Mouse (Mus musculus): ENCODE data around the gene Xxylt1.

The Xxylt1 gene

DNA sequence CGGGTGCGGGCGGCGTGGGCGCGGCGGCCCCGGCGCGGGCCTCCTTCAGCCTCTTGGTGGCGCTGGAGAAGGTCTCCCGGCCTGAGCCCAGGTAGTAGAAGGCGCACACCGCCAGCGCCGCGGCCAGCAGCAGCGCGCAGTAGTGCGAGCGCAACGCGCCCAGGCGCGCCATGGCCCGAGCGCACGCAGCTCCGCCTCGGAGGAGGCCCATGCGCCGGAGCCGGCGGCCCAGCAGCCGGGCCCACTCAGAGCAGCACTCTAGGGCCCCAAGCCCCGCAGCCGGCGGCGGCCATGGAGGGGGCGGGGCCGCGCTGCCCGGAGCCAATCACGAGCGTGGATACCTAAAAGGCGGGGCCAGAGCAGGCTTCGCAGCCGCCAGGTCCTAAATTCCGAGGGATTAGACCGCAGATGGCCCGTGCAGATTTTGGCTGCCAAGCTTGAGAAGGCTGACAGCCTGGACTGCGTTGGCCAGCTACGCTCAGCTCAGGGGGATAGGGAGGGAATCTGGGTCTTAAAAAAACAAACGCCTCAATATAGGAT lies at the start of gene Xxylt1:
Gene Xxylt1, minus strand, starts transcription at position 308 of the 540 bp plus-strand sequence.
- DNase-seq (ENCODE audit: low spot score in 2 of 2), result peak; percentile 90 to 91

DNA sequence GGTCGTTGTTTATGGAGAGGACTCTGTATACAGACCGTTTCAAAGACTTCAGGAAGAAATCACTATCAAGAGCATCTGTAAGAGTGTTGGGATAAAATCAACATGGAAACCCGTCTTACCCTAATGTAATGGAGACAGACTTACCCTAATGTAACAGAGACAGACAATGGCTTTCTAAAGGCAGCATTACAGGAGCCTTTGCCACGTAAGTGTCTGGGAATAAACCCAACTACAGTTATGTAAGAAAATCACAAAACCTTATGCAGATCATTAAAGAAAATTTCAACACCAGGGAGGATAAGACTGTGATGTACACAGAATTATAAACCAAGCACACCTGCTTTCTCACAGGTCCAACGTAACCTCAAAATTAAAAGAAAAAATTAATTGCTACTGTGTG lies 46.9 kb upstream of the Xxylt1 start:
- no peak for DNase-seq (ENCODE audit: low spot score in 2 of 2)

DNA sequence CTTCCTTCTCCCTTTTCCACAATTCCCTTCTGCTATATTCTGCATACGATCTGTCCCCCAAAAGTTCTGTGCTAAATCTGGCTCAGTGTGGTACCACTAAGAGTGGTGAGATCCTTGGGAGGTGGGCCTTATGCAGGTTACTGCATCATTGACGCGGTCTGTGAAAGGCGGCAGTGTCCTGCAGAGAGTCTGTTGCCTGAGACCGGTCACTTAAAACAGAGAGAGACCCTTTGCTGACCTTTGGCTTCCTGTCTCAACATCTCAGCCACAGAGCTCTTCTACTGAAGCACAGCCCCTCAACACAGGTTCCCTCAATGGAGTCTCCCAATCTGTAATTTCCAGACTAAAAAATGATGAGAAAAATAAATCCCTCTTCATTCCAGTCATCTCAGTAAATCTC lies 43.8 kb upstream of the Xxylt1 start:
- no peak for DNase-seq (ENCODE audit: low spot score in 2 of 2)

DNA sequence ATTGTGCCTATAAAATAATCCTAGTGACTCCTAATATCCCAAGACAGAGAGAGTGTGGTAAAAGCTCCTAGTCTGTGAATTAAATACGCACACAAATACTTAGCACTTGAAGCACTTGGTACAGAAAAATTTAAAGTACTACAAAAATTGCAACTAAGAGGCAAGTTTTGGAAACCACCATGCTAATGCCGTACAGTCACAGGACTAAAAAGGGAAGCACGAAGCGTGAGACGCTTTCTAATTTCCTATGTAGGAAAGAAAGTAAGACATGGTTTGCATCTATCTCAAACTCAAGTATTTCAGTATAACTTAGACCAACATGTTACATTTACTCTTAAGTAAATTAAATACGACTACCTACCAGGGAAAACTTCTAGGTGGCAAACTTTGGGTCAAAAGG lies 40.4 kb upstream of the Xxylt1 start:
- no peak for DNase-seq (ENCODE audit: low spot score in 2 of 2)

DNA sequence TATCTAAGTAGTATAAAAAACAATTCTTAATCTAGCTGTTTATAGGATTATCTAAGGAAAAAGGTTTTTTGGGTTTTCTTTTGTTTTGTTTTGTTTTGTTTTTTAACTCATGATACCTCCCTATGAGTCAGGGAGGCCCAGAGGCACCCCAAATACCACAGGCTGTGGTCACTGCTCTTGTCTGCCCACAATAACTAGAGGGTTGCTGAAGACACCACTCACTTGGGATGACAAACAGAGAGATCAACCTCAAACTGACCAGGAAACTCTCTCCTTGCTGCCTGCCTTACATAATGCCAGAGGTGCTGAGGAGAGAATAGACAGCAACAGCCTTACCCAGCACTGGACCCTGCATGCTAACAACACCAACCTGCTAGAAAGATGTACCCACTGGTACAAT lies 32.4 kb upstream of the Xxylt1 start:
- no peak for DNase-seq (ENCODE audit: low spot score in 2 of 2)

DNA sequence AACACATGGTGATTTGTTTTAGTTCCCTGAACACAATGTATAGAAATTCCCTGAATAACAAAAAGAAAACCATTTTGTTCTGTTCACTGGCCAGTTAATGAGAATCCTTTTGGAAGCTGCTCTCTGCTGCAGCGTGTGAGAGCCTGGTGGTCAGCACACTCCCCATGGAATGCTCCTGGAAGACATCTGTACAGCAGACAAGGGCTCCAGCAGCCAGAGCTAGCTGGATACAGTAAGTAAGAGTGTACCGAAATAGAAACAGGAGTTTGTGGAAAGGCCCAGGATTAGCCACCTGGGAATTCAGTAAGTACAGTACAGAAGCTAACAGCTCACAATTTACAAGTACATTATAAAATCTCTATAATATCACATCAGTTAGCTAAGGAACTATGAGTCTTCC lies 20.1 kb upstream of the Xxylt1 start:
- DNase-seq (ENCODE audit: low spot score in 2 of 2), result no peak

DNA sequence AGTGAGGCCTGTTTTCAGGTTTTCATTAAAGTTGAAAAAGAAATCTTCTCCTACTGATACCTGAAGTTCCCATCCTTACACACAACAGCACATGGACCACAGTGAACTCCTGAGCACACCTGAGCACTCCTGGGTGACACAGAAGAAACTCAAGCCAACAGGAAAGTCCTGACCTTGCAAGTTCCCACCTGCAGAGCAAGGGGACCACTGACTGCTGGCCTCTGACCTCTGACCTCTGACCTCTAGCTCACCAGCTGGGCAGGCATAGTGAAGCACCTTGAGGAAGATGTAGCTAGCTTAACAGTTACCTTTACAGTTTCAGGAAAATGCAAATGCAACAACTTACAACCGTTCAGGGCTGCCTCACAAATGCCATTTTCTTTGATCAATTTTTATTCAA lies 18.7 kb upstream of the Xxylt1 start:
- DNase-seq (ENCODE audit: low spot score in 2 of 2), result no peak

DNA sequence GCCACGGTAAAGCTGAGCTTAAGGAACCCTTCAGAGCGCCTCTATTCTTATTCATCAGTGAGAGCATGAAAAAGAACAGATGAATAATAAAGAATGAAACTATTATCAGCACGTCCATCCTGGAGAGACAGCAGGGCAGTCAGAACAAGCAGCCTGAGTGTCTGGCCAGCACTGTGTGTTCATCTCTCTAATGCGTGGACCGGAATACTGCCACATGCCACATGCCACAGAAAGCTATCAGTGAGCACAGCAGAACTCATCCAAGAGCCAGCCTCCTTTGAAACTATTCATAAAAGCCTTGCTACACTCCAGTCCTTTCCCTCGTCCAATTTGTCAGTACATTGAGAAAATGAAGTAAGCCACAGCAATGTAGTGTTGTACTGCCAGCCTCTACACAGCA lies 12.8 kb upstream of the Xxylt1 start:
- DNase-seq (ENCODE audit: low spot score in 2 of 2), result no peak

DNA sequence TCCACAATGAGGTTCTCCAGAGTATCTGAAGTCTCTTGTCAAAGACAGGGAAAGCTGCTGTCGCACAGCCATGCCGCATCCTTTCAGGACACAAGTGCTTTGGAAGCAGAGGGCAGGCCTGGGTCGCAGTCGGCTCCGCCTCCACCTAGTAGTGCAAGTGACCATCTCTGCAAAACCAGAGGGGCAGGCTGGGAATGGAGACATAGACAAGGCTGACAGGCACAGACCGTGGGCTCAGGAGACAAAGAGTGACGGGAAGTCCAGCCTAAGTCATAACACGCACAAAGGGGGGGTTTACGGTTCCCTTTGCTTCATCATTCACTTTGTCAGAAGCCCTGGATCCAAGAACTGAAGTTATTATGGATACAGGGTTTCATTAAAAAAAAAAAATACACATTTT lies 12.0 kb upstream of the Xxylt1 start:
- no peak for DNase-seq (ENCODE audit: low spot score in 2 of 2)

DNA sequence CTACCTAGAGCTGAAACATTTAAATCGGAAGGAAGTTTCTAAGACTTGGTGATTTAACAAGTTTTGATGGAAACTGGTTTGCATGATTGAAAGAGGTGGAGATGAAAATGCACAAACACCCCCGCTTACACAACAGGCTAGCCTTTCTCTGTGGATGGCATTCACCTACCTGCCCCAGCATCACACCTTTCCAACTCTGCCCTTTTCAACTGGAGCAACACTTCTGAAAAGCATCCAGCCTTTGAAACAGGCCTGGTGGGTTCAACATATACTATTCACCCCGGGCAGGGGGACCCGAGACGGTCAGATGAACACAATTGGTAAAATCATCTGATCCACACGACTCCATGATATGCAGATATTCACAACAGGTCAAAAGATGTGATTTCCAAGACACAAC lies 659 bp upstream of the Xxylt1 start:
- no peak for DNase-seq (ENCODE audit: low spot score in 2 of 2)

DNA sequence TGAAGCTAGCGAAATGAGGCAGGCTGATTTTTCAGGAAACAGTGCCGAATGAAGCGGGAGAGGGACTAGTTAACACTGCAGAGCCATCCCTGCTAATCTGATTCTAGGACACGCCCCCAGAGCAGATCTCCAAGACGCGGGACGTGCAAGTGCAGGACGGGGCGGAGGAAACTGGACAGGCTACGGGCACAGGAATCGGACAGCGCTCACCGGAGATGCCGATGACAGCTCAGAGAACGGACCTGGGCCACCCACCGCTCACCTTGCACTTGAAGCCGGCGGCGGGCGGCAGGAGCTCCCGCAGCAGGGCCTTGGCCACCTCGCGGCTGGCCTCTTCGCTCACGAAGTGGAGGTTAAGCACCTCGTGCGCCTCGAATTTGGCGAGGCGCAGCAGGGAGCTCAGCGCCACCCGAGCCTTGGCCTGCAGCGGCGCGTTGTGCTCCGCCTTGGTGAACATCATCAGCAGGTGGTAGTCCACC lies 620 bp downstream of the Xxylt1 start:
- DNase-seq (ENCODE audit: low spot score in 2 of 2), result peak in 1 of 2 experiments; percentile 35

DNA sequence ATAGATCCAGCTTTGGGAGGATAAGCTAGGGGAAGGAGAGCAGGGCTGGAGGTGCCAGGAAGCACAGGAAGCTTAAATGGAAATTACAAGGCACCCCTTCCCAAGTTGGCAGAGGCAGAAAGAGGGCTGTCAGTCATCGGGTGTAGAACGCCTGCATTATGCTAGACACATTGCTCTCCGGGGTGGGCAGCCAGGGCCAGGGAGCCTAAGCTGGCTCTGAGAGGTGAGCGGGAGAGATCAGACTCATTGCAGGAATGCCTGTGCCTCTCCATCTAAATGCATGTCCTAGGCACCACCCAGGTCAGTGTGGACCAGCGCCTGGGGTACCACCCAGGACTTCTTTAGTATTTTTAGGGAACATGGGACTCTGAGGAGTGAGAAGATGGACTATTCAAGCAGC lies 3.8 kb downstream of the Xxylt1 start:
- DNase-seq (ENCODE audit: low spot score in 2 of 2), result no peak

DNA sequence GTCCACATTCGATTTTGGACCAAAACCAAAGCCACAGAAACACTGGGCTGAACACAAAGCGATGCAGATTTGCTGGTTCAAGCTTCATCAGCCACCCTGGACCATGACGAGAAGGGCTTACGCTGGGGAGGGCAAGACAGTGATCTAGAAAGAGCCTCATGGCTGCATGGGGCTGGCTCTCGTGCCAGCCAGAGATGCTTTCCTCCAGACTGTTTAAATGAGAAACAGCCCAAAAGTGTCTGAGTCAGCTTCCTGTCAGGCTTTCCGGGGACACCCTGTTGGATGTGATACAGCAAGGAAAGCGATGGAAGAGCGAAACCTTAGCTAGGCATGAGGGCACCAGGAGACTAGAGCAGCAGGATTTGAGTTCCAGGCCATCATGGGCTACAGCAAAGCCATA lies 4.8 kb downstream of the Xxylt1 start:
- no peak for DNase-seq (ENCODE audit: low spot score in 2 of 2)

DNA sequence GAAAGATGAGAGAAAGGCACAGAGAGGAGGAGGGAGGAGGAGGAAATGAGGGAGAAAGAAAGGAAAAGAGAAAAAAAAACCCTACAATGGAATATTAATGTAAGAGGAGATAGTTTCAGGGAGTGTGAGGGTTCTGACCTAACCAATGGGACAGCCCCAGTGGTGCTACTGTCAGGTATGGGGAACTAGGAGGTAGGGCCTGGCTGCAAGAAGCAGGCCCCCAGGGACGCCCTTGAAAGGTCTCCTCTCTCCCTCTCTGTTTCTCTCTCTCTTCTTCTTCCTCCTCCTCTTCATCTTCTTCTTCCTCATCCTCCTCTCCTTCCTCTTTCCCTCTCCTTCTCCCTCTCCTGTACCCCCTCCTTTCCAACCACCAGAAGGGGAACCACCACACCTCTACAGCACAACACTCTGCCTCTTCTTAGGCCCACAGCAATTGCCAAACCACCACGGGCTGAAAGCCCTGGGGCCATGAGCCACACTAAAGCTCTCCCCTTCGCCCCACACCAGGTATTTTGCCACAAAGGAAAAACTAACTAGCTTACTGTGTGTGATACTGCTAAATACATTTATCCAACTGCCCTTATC lies 6.8 kb downstream of the Xxylt1 start:
- DNase-seq (ENCODE audit: low spot score in 2 of 2), result no peak

DNA sequence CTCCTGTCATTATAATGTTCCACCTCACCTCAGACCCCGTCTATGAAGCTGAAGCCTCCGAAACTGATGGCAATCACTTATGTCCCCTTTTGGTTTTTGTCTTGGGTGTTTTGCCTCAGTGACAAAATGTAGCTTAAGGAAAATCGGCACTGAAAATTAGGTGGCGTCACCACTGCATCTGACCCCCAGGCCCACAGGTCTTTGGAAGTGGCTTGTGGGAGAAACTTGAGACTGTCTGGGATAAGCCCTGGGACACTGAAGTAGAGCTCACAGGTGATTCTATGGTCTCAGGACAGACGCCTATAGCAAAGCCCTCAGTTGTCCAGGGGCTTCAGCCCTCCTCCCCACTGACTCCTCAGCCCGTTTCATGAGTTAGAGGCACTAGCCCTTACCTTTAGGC lies 9.5 kb downstream of the Xxylt1 start:
- DNase-seq (ENCODE audit: low spot score in 2 of 2), result no peak

DNA sequence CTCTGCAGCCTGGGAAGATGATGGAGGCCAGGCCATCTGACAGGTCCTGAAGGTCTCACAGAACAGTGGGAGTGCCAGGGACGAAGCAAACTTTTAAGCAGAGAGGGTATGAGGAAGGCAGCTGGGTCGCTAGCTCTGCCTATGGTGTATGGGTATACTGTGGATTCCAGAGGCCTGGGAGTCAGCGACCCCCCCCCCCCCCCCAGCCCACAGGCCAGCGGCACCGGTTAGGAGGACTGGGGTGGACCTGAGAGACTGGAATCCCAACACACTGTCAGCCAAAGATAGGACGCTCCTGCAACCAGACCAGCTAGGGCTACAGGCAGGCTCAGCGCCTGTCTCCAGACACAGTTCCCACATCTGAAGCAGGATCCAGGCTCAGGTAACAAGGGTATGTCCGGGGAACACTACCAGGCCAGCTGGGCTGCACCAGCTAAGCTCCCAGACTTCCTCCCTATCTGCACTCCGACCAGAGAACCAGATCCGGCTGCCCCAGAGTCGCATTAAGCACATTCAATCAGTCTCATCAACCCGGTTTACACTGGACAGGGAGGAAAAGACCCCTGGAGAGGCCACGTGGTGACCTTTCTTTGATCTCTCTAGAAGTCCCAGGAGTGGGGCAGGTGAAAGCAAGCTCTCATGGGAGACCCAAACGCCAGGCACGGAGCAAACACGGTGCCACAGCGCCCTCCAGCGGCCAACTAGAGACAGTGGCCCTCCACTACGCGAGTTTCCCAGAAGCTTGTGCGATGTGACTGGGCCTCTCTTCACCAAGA lies 10.7 kb downstream of the Xxylt1 start:
- peak; percentile 85 for DNase-seq (ENCODE audit: low spot score in 2 of 2)

DNA sequence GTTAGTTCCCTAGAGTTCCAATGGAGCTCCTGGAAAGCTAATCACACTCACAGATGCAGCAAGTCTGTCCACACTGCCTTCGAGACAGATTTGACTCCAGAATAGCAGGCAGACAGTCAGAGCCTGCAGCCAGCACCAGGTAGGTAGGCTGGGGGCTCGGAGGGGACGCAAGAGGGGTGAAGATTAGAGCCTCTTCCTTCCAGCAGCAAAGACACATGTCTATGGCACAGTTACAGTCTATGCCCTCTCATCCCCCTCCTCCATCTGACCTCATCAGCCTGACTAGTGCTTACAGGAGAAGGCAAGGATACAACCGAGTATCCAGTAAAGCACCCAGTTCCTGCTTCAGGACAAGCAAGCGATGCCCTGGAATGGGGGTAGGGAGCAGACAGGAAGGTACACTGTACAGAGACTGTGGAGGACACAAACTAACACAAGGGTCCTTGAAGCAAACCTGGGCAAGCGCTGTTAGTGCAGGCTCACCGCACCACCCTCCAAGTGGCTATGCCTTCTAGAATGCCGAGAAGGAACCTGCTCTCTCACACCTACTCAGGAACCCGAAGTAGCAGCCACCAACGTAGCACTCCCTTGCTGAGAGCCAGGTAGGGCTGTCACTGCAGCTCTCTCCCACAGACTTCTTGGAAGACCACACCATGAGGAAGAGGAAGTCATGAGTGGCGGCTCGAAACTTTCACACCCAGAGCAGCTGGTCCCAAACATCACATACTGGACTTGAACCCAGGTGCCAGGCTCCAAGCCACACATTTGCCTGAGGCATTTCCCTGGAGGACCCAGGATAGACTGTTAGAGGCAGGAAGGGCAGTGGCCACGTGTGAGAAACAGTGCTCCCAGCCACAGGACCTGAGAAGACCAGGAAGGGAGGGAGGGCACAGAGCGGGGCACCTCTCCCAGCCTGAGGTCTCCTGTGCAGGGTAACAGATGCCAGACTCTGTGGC lies 11.7 kb downstream of the Xxylt1 start:
- no peak for DNase-seq (ENCODE audit: low spot score in 2 of 2)

DNA sequence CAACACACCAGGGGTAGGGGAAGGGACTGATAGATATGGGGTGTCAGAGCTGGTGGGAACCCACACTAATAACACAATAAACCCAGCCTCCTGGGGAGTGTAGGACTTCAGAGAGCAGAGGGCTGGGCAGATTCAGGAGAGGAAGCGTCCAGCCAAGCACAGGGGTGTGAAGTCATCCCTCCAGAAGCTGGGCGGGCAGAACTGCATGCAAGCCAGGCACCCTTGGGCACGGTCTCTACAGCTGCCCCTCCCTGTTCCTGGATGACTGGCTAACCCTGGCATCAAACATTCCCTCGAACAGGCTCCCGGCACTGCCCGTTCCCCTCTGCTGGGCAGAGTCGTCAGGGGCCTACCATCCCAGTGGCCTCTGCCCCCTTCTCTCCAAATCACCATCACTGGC lies 13.0 kb downstream of the Xxylt1 start:
- DNase-seq (ENCODE audit: low spot score in 2 of 2), result no peak

DNA sequence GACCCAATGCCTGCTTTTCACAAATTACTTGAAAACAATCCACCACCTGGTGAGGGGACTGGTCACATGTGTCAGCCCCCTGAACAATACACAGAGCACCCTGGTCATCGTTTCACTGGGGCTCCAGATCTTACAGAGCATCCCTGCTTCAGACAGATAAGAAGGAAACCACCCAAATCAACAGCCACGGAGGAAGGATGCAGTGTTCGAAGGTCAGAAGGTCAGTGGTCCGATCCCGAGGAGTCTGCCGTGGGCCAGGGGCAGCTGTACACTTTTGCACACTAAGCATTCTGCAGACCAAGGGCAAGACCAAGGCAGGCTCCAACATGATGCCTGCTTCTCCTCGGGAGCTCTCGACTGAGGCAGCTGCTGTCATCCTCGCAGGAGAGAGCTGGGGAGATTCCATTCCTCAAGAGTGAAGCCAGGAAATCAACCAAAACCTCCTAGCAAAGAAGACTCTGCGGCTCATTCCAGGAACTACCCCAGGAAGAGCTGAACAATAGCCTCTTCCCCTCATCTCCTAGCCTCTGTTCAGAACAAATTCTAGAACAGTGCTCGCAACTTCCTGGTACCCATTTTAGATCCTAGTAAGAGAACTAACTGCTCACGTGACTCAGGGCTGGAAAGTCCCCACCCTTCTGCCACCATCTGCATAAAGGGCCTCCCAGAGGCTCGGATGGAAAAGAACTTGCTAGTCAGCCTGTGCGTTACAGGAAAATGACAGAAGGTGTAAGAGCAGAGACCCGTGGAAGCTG lies 14.7 kb downstream of the Xxylt1 start:
- DNase-seq (ENCODE audit: low spot score in 2 of 2), result no peak

DNA sequence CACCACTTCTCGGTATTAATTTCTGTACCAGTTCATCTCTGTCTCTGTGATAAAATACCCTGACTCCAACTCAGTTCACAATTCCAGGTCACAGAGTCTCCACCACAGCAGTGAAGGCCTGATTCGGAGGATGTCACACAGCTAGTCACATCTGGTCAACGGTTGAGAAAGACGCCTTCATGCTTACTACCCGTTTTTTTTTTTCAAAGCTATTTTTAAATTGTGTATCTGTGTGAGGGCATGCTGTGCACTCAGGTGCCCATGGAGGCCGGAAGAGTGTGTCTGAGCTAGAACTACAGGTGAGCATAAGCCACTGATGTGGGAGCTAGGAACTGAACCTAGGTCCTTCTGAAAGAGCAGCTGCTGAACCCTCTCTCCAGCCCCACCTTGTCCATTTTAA lies 16.4 kb downstream of the Xxylt1 start:
- no peak for DNase-seq (ENCODE audit: low spot score in 2 of 2)

DNA sequence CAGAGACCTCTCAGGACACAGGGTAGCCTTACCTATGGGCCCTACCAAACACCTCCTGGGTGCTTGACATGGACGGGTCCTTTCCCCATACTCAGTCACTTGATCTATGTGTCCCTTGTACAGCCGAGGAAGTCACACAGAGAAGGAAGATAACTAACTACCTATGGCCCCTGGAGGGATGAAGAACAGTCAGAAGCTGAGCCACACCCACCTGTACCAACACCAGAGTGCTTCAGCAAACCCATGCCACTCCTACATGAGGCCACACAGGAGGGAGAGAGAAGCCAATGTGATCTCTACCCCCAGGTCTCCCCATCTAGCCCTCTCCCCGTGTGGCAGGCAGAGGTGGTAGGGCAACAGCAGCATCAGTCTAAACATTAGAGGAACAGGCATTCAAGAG lies 18.3 kb downstream of the Xxylt1 start:
- DNase-seq (ENCODE audit: low spot score in 2 of 2), result no peak

Measured in frontal cortex, postnatal 25 days (tissue).